Mouse (Mus musculus): ENCODE data around the gene Gja10.

- TF ChIP-seq CTCF (conservative IDR thresholded peaks at IDR 0.05 in 1 of 2, IDR thresholded peaks at IDR 0.05 in 1 of 2; ENCODE audit: low read depth in 2 of 2, low read length in 2 of 2), result peak in 1 of 2 experiments; percentile 36; a peak in 2 of 4 replicates
- TF ChIP-seq BHLHE40 (IDR thresholded peaks at IDR 0.05; ENCODE audit: low read depth, low read length), result no peak
- no peak for TF ChIP-seq SMC3 (IDR thresholded peaks at IDR 0.05; ENCODE audit: low read depth, low read length)
- TF ChIP-seq TCF12 (IDR thresholded peaks at IDR 0.05; ENCODE audit: low read depth, low read length), result no peak
- no peak for TF ChIP-seq ZMIZ1 (IDR thresholded peaks at IDR 0.05; ENCODE audit: low read depth, low read length)
These were observed 40.9 kb downstream of the Gja10 start for GRCm38 (mm10) chr4:32561555-32562095.
